Mouse (Mus musculus): ENCODE measurements around the gene Spryd4. TPM values are rescaled to one million over a fixed set of nuclear protein-coding genes. Genes with fewer than 3 reads are reported as not detected.
"Not testable (repeated sequence)": the region's sequence is repeated elsewhere in the genome, so short reads cannot be mapped to it uniquely, and the experiment has no call there.

Gene Spryd4
- polyA plus RNA-seq (2011; ENCODE audit: insufficient read depth, insufficient read length, low read depth, missing spikeins) = 21.8 and 21.9 TPM in 2 replicates

DNA sequence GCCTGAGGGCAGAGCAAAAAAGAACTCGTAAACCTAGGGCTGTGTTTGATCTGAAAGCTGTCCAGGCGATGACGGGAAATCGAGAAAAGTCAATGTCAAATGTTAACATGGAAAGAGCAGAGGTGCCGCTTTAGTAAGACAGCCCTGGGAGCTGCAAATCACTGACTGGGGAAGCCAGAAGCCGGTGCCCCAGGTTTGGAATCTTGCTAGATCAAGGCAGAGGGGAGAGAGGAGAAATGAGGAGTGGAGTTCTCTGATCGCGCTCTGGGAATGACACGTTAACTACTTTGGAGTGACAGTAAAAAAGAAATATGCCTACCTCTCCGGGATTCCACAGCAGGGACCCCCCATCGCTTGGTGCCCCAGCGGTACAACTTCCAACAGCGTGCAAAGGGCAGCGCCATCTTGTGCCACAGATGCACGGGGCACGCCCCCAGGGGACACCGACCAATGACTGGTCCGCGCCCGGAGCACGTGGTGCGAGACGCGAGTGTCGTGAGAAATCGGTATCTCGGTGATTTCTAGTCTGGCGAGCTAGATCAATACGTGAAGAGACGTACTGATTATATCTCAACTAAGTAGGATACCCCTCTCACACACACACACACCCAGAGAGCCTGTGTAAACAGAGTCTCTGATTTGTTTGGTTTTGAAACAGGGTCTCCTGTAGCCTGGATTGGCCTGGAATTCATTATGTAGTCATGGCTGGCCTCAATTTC lies at the start of gene Spryd4:
Spryd4 (minus strand) TSS at position 418 of the 719 bp plus-strand sequence.
- Histone ChIP-seq H3K4me1 (ENCODE audit: control insufficient read depth, insufficient read depth, low read length) (no peaks in the 10 kb centered on the region), H3K4me3 (ENCODE audit: low read depth, low read length) (peak within 1 kb of the TSS; percentile 75), H3K27ac (ENCODE audit: insufficient read depth, low read length) (peak within 1 kb of the TSS; percentile 64), H3K9ac (ENCODE audit: low read depth, poor library complexity, severe bottlenecking) (peak within 1 kb of the TSS; percentile 86), H3K36me3 (ENCODE audit: control insufficient read depth, insufficient read depth, low read length, poor library complexity, severe bottlenecking) (peaks cover 18% of the 10 kb centered on the region), H3K27me3 (ENCODE audit: control insufficient read depth, insufficient read depth, low read length, poor library complexity, severe bottlenecking) (no peaks in the 10 kb centered on the region), H3K9me3 (replicated peaks; ENCODE audit: control insufficient read depth, insufficient read depth, low read length, poor library complexity, severe bottlenecking) (no peaks in the 10 kb centered on the region)
- TF ChIP-seq CTCF (IDR thresholded peaks at IDR 0.05; ENCODE audit: low read depth, low read length) (peak; percentile 2), POLR2A (IDR thresholded peaks at IDR 0.05; ENCODE audit: insufficient read depth, low read length) (peak; percentile 53), EP300 (IDR thresholded peaks at IDR 0.05; ENCODE audit: insufficient read depth, low read depth, low read length) (0 out of 2 replicates have a peak, but pooled peaks have one; percentile 37)

DNA sequence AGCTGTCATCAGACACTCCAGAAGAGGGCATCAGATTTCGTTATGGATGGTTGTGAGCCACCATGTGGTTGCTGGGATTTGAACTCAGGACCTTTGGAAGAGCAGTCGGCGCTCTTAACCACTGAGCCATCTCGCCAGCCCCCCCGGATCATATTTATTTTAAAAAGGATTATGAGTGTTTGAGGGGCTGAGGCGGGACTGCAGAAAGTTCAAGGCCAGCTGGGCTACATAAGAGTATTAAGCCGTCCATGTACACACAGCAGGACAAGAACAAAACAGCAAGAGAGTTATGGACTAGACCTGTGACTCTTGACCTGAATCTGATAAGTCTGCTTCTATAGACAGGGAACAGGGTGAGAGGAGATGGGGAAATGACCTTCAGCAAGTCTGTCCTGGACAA lies 48.8 kb upstream of the Spryd4 start:
- H3K36me3 ChIP-seq (ENCODE audit: control insufficient read depth, insufficient read depth, low read length, poor library complexity, severe bottlenecking); H3K27me3 ChIP-seq (ENCODE audit: control insufficient read depth, insufficient read depth, low read length, poor library complexity, severe bottlenecking); H3K9ac ChIP-seq (ENCODE audit: low read depth, poor library complexity, severe bottlenecking); H3K9me3 ChIP-seq (replicated peaks; ENCODE audit: control insufficient read depth, insufficient read depth, low read length, poor library complexity, severe bottlenecking); H3K4me1 ChIP-seq (ENCODE audit: control insufficient read depth, insufficient read depth, low read length); H3K4me3 ChIP-seq (ENCODE audit: low read depth, low read length); H3K27ac ChIP-seq (ENCODE audit: insufficient read depth, low read length): not testable (repeated sequence)

DNA sequence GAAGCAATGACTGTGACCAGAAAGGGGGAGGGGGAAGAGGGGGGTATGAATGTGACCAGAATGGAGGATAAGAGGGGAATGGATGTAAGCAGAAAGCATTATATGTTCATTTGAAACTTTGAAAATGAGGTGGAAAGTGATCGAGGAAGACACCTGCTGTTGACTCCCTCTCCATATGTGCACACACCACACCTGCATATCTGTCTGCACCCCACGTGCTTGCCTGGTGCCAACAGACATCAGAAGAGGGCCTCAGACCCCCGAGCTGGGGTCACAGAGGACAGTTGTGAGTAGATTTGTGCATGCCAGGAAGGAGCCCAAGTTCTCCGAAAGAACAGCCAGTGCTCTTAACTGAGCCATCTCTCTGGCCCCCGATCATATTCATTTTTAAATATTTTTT lies 48.3 kb upstream of the Spryd4 start:
- TF ChIP-seq EP300 (IDR thresholded peaks at IDR 0.05; ENCODE audit: insufficient read depth, low read depth, low read length) (no peak), POLR2A (IDR thresholded peaks at IDR 0.05; ENCODE audit: insufficient read depth, low read length) (no peak), CTCF (IDR thresholded peaks at IDR 0.05; ENCODE audit: low read depth, low read length) (no peak)
- peaks cover 1% of the 10 kb centered on the region for H3K4me1 ChIP-seq (ENCODE audit: control insufficient read depth, insufficient read depth, low read length)
- H3K27ac ChIP-seq (ENCODE audit: insufficient read depth, low read length) = no peak overlapping the region
- no peak overlapping the region for H3K9ac ChIP-seq (ENCODE audit: low read depth, poor library complexity, severe bottlenecking)
- H3K27me3 ChIP-seq (ENCODE audit: control insufficient read depth, insufficient read depth, low read length, poor library complexity, severe bottlenecking) = no peaks in the 10 kb centered on the region
- no peak overlapping the region for H3K4me3 ChIP-seq (ENCODE audit: low read depth, low read length)
- no peaks in the 10 kb centered on the region for H3K9me3 ChIP-seq (replicated peaks; ENCODE audit: control insufficient read depth, insufficient read depth, low read length, poor library complexity, severe bottlenecking)
- H3K36me3 ChIP-seq (ENCODE audit: control insufficient read depth, insufficient read depth, low read length, poor library complexity, severe bottlenecking) = no peaks in the 10 kb centered on the region

DNA sequence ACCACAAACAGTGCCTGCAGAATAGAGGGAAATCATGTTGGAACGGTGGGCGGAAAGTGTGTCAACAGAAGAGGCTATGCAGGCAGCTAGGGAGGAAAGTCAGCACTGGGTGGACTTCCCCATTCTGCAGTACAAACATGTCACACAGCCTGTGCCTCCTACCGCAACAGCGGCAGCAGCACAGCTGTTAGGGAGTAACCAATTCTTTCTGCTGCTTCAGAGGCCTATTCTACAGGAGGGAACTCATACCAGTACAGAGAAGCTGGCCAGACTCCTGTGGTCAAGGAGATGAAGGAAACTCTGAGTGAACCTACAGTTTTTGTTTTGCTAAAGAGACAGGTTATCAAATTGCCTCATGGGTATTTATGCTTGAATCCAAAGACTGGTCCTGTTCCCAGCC lies 47.3 kb upstream of the Spryd4 start:
- TF ChIP-seq POLR2A (IDR thresholded peaks at IDR 0.05; ENCODE audit: insufficient read depth, low read length) (no peak), CTCF (IDR thresholded peaks at IDR 0.05; ENCODE audit: low read depth, low read length) (no peak), EP300 (IDR thresholded peaks at IDR 0.05; ENCODE audit: insufficient read depth, low read depth, low read length) (no peak)
- H3K4me3 ChIP-seq (ENCODE audit: low read depth, low read length) = no peak overlapping the region
- H3K36me3 ChIP-seq (ENCODE audit: control insufficient read depth, insufficient read depth, low read length, poor library complexity, severe bottlenecking) = no peaks in the 10 kb centered on the region
- H3K4me1 ChIP-seq (ENCODE audit: control insufficient read depth, insufficient read depth, low read length) = peaks cover 1% of the 10 kb centered on the region
- H3K9me3 ChIP-seq (replicated peaks; ENCODE audit: control insufficient read depth, insufficient read depth, low read length, poor library complexity, severe bottlenecking) = no peaks in the 10 kb centered on the region
- H3K27me3 ChIP-seq (ENCODE audit: control insufficient read depth, insufficient read depth, low read length, poor library complexity, severe bottlenecking) = no peaks in the 10 kb centered on the region
- H3K9ac ChIP-seq (ENCODE audit: low read depth, poor library complexity, severe bottlenecking) = no peak overlapping the region
- no peak overlapping the region for H3K27ac ChIP-seq (ENCODE audit: insufficient read depth, low read length)

DNA sequence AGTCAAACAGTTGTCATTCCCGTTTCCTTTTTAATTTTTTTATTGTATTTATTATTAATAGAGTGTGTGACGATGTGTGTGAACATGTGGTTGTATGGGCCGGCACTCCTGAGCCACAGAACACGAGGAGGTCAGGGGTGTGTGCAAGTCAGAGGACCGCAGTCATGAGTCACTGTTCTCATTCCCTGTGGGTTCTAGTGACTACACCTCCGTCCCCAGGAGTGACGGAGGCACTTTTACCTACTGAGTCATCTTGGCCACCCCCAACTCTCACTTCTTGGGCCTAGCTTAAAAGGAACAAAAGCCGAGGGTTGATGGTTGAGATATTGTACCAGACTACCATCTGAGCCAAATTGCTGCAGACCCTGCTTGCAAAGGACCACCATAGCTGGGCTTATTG lies 44.7 kb upstream of the Spryd4 start:
- Histone ChIP-seq H3K9me3 (replicated peaks; ENCODE audit: control insufficient read depth, insufficient read depth, low read length, poor library complexity, severe bottlenecking) (no peaks in the 10 kb centered on the region), H3K36me3 (ENCODE audit: control insufficient read depth, insufficient read depth, low read length, poor library complexity, severe bottlenecking) (peaks cover 12% of the 10 kb centered on the region), H3K27ac (ENCODE audit: insufficient read depth, low read length) (no peak overlapping the region), H3K9ac (ENCODE audit: low read depth, poor library complexity, severe bottlenecking) (no peak overlapping the region), H3K27me3 (ENCODE audit: control insufficient read depth, insufficient read depth, low read length, poor library complexity, severe bottlenecking) (no peaks in the 10 kb centered on the region), H3K4me3 (ENCODE audit: low read depth, low read length) (no peak overlapping the region), H3K4me1 (ENCODE audit: control insufficient read depth, insufficient read depth, low read length) (no peaks in the 10 kb centered on the region)
- TF ChIP-seq CTCF (IDR thresholded peaks at IDR 0.05; ENCODE audit: low read depth, low read length) (no peak), EP300 (IDR thresholded peaks at IDR 0.05; ENCODE audit: insufficient read depth, low read depth, low read length) (no peak), POLR2A (IDR thresholded peaks at IDR 0.05; ENCODE audit: insufficient read depth, low read length) (no peak)

DNA sequence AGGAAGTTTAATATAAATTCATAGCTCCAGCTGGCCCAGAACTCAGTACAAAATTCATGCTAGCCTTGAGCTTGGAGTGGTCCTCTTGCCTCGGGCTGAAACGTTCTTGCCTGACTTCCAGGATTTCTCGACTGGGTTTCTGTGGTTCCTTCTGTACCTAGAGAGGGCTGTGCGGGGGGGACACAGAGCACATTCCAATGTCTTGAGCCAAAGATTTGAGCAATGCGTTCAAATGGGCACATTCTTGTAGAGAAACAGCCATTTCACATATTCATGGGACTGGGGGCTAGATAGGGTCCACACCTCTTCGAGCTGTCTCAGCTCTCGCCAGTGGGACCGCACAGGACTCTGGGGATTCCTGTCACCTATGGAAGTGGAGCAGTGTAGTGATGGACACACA lies 44.3 kb upstream of the Spryd4 start:
- peaks cover 16% of the 10 kb centered on the region for H3K36me3 ChIP-seq (ENCODE audit: control insufficient read depth, insufficient read depth, low read length, poor library complexity, severe bottlenecking)
- no peak for TF ChIP-seq CTCF (IDR thresholded peaks at IDR 0.05; ENCODE audit: low read depth, low read length)
- TF ChIP-seq POLR2A (IDR thresholded peaks at IDR 0.05; ENCODE audit: insufficient read depth, low read length) = no peak
- no peak for TF ChIP-seq EP300 (IDR thresholded peaks at IDR 0.05; ENCODE audit: insufficient read depth, low read depth, low read length)
- H3K9ac ChIP-seq (ENCODE audit: low read depth, poor library complexity, severe bottlenecking) = no peak overlapping the region
- H3K9me3 ChIP-seq (replicated peaks; ENCODE audit: control insufficient read depth, insufficient read depth, low read length, poor library complexity, severe bottlenecking) = no peaks in the 10 kb centered on the region
- H3K27ac ChIP-seq (ENCODE audit: insufficient read depth, low read length) = no peak overlapping the region
- H3K4me3 ChIP-seq (ENCODE audit: low read depth, low read length) = no peak overlapping the region
- H3K4me1 ChIP-seq (ENCODE audit: control insufficient read depth, insufficient read depth, low read length) = no peaks in the 10 kb centered on the region
- no peaks in the 10 kb centered on the region for H3K27me3 ChIP-seq (ENCODE audit: control insufficient read depth, insufficient read depth, low read length, poor library complexity, severe bottlenecking)

Data from ES-Bruce4 (cell line).